Mouse (Mus musculus): ENCODE measurements at regions not wholly inside any gene's neighbourhood (a gene's known extent, or its start where the extent isn't known, plus 50 kb on each side); places are given as distances from the start of the nearest gene placed in this dataset.

- 99% methylated on average over 3 of the region's 3 CpGs for WGBS
- no peak for DNase-seq
- no peak for TF ChIP-seq POLR2A (IDR thresholded peaks at IDR 0.05; ENCODE audit: control insufficient read depth, extremely low read depth, insufficient read depth, low read length, poor library complexity)
- no peak for TF ChIP-seq CTCF (IDR thresholded peaks at IDR 0.05; ENCODE audit: borderline replicate concordance, control insufficient read depth, extremely low read depth, insufficient read depth, low read length, poor library complexity)
These were observed 451.5 kb upstream of the Pkn2 start for GRCm38 (mm10) chr3:143333339-143333738.

GRCm38 (mm10) chr3:143328521-143328920 lies 446.7 kb upstream of the Pkn2 start:
- H3K27me3 ChIP-seq (ENCODE audit: control insufficient read depth, insufficient read depth, low read length): no peaks in the 10 kb centered on the region
- H3K4me3 ChIP-seq (ENCODE audit: control insufficient read depth, insufficient read depth, low read length): no peak overlapping the region
- no peaks in the 10 kb centered on the region for H3K36me3 ChIP-seq (ENCODE audit: control insufficient read depth, insufficient read depth, low read length)
- no peak for TF ChIP-seq CTCF (IDR thresholded peaks at IDR 0.05; ENCODE audit: borderline replicate concordance, control insufficient read depth, extremely low read depth, insufficient read depth, low read length, poor library complexity)
- TF ChIP-seq POLR2A (IDR thresholded peaks at IDR 0.05; ENCODE audit: control insufficient read depth, extremely low read depth, insufficient read depth, low read length, poor library complexity): no peak
- H3K27ac ChIP-seq (ENCODE audit: control insufficient read depth, insufficient read depth, low read length): no peak overlapping the region
- no peaks in the 10 kb centered on the region for H3K4me1 ChIP-seq (replicated peaks; ENCODE audit: control insufficient read depth, insufficient read depth, low read length)
- no peak for DNase-seq

More at GRCm38 (mm10) chr3:143333339-143333738, 451.5 kb upstream of the Pkn2 start:
- H3K4me1 ChIP-seq (replicated peaks; ENCODE audit: control insufficient read depth, insufficient read depth, low read length): no peaks in the 10 kb centered on the region
- H3K27ac ChIP-seq (ENCODE audit: control insufficient read depth, insufficient read depth, low read length): no peak overlapping the region
- H3K36me3 ChIP-seq (ENCODE audit: control insufficient read depth, insufficient read depth, low read length): no peaks in the 10 kb centered on the region
- no peak overlapping the region for H3K4me3 ChIP-seq (ENCODE audit: control insufficient read depth, insufficient read depth, low read length)
- no peaks in the 10 kb centered on the region for H3K27me3 ChIP-seq (ENCODE audit: control insufficient read depth, insufficient read depth, low read length)

- Histone ChIP-seq H3K27me3 (ENCODE audit: control insufficient read depth, insufficient read depth, low read length) (no peaks in the 10 kb centered on the region), H3K4me1 (replicated peaks; ENCODE audit: control insufficient read depth, insufficient read depth, low read length) (no peaks in the 10 kb centered on the region), H3K36me3 (ENCODE audit: control insufficient read depth, insufficient read depth, low read length) (no peaks in the 10 kb centered on the region), H3K4me3 (ENCODE audit: control insufficient read depth, insufficient read depth, low read length) (no peak overlapping the region), H3K27ac (ENCODE audit: control insufficient read depth, insufficient read depth, low read length) (no peak overlapping the region)
- DNase-seq: no peak
- TF ChIP-seq CTCF (IDR thresholded peaks at IDR 0.05; ENCODE audit: borderline replicate concordance, control insufficient read depth, extremely low read depth, insufficient read depth, low read length, poor library complexity) (no peak), POLR2A (IDR thresholded peaks at IDR 0.05; ENCODE audit: control insufficient read depth, extremely low read depth, insufficient read depth, low read length, poor library complexity) (no peak)
- 81% methylated on average over 4 of the region's 4 CpGs for WGBS
These were observed 445.8 kb upstream of the Pkn2 start for GRCm38 (mm10) chr3:143327652-143328051.

GRCm38 (mm10) chr3:143316457-143316856 lies 434.7 kb upstream of the Pkn2 start:
- H3K27ac ChIP-seq (ENCODE audit: control insufficient read depth, insufficient read depth, low read length): no peak overlapping the region
- DNase-seq: no peak
- no peaks in the 10 kb centered on the region for H3K27me3 ChIP-seq (ENCODE audit: control insufficient read depth, insufficient read depth, low read length)
- no peak overlapping the region for H3K4me3 ChIP-seq (ENCODE audit: control insufficient read depth, insufficient read depth, low read length)
- H3K36me3 ChIP-seq (ENCODE audit: control insufficient read depth, insufficient read depth, low read length): no peaks in the 10 kb centered on the region
- no peak for TF ChIP-seq CTCF (IDR thresholded peaks at IDR 0.05; ENCODE audit: borderline replicate concordance, control insufficient read depth, extremely low read depth, insufficient read depth, low read length, poor library complexity)
- TF ChIP-seq POLR2A (IDR thresholded peaks at IDR 0.05; ENCODE audit: control insufficient read depth, extremely low read depth, insufficient read depth, low read length, poor library complexity): no peak
- no peaks in the 10 kb centered on the region for H3K4me1 ChIP-seq (replicated peaks; ENCODE audit: control insufficient read depth, insufficient read depth, low read length)
- WGBS: 92% methylated on average over 7 of the region's 7 CpGs

- DNase-seq: no peak
- no peak for TF ChIP-seq POLR2A (IDR thresholded peaks at IDR 0.05; ENCODE audit: control insufficient read depth, extremely low read depth, insufficient read depth, low read length, poor library complexity)
- 92% methylated on average over 4 of the region's 4 CpGs for WGBS
- no peak overlapping the region for H3K4me3 ChIP-seq (ENCODE audit: control insufficient read depth, insufficient read depth, low read length)
- no peaks in the 10 kb centered on the region for H3K36me3 ChIP-seq (ENCODE audit: control insufficient read depth, insufficient read depth, low read length)
- no peaks in the 10 kb centered on the region for H3K27me3 ChIP-seq (ENCODE audit: control insufficient read depth, insufficient read depth, low read length)
- H3K4me1 ChIP-seq (replicated peaks; ENCODE audit: control insufficient read depth, insufficient read depth, low read length): no peaks in the 10 kb centered on the region
- no peak overlapping the region for H3K27ac ChIP-seq (ENCODE audit: control insufficient read depth, insufficient read depth, low read length)
These were observed 410.0 kb upstream of the Pkn2 start for GRCm38 (mm10) chr3:143291793-143292192.

- 92% methylated on average over 6 of the region's 6 CpGs for WGBS
- Histone ChIP-seq H3K27me3 (ENCODE audit: control insufficient read depth, insufficient read depth, low read length) (no peaks in the 10 kb centered on the region), H3K36me3 (ENCODE audit: control insufficient read depth, insufficient read depth, low read length) (no peaks in the 10 kb centered on the region), H3K4me3 (ENCODE audit: control insufficient read depth, insufficient read depth, low read length) (no peak overlapping the region), H3K4me1 (replicated peaks; ENCODE audit: control insufficient read depth, insufficient read depth, low read length) (no peaks in the 10 kb centered on the region), H3K27ac (ENCODE audit: control insufficient read depth, insufficient read depth, low read length) (no peak overlapping the region)
- no peak for DNase-seq
- TF ChIP-seq CTCF (IDR thresholded peaks at IDR 0.05; ENCODE audit: borderline replicate concordance, control insufficient read depth, extremely low read depth, insufficient read depth, low read length, poor library complexity) (no peak), POLR2A (IDR thresholded peaks at IDR 0.05; ENCODE audit: control insufficient read depth, extremely low read depth, insufficient read depth, low read length, poor library complexity) (no peak)
These were observed 382.3 kb upstream of the Pkn2 start for GRCm38 (mm10) chr3:143264132-143264531.

GRCm38 (mm10) chr3:143252643-143253042 lies 370.8 kb upstream of the Pkn2 start:
- WGBS: 96% methylated on average over 1 of the region's 1 CpGs
- H3K36me3 ChIP-seq (ENCODE audit: control insufficient read depth, insufficient read depth, low read length): no peaks in the 10 kb centered on the region
- H3K4me3 ChIP-seq (ENCODE audit: control insufficient read depth, insufficient read depth, low read length): no peak overlapping the region
- no peaks in the 10 kb centered on the region for H3K4me1 ChIP-seq (replicated peaks; ENCODE audit: control insufficient read depth, insufficient read depth, low read length)
- H3K27ac ChIP-seq (ENCODE audit: control insufficient read depth, insufficient read depth, low read length): no peak overlapping the region
- H3K27me3 ChIP-seq (ENCODE audit: control insufficient read depth, insufficient read depth, low read length): no peaks in the 10 kb centered on the region
- no peak for TF ChIP-seq CTCF (IDR thresholded peaks at IDR 0.05; ENCODE audit: borderline replicate concordance, control insufficient read depth, extremely low read depth, insufficient read depth, low read length, poor library complexity)
- TF ChIP-seq POLR2A (IDR thresholded peaks at IDR 0.05; ENCODE audit: control insufficient read depth, extremely low read depth, insufficient read depth, low read length, poor library complexity): no peak
- no peak for DNase-seq

Data from thymus, adult 2 months (tissue).